Comparison of ENCODE assay signal across 9 mouse cellular contexts in genomic region chr9:50333413-50333812, GRCm38 (mm10). TPM values are rescaled to one million over a fixed set of nuclear protein-coding genes. Genes with fewer than 3 reads are reported as not detected.
A peak's percentile ranks its signal among the peaks of the same experiment; 100 is the strongest.
DNase-seq lines count a peak whose midpoint lies in the region; ATAC-seq and TF ChIP-seq lines count a peak whose summit lies in the region.
"Had no signal": no experiment of that assay in that cellular context is flagged by ENCODE, and none has a peak within 500 bp of the region (broad histone marks: within the 10 kb centered on the region; RNA-seq: fewer than 3 reads in every experiment).

No protein-coding gene starts in this region.

- intact Hi-C loops in heart, postnatal 36 days (cut with DNase I): loop anchor here (1.0 to 5.0 kb wide), 3 partner anchors 105 to 1166 kb away; no protein-coding TSS in a partner anchor

- no peak for TF ChIP-seq EP300 in CH12.LX (IDR thresholded peaks at IDR 0.05; ENCODE audit: low read length)

- H3K27ac ChIP-seq in CH12.LX (ENCODE audit: insufficient read depth, low read depth): no peak overlapping the region
- H3K27ac ChIP-seq: macrophage had no signal

- DNase-seq in gastrocnemius, postnatal 10 days: peak; percentile 29
- DNase-seq in gastrocnemius, adult 18-20 months (ENCODE audit: low spot score): no peak
- peak; percentile 77 for DNase-seq in CH12.LX (ENCODE audit: extremely low read depth)
- peak; percentile 15 for DNase-seq in c-Kit-positive CD71-positive TER-119-positive erythroid progenitor cells, embryonic 14.5 days (ENCODE audit: low spot score)
- DNase-seq in heart, postnatal 36 days: peak; percentile 5 to 28
- DNase-seq in layer of hippocampus, adult 9-10 months (ENCODE audit: low spot score): peak; percentile 13
- DNase-seq in thymus, postnatal 10 days (ENCODE audit: low spot score in 2 of 2): peak; percentile 9 to 49

- ATAC-seq in megakaryocyte, adult 5-6 weeks (ENCODE audit: poor library complexity, severe bottlenecking): peak; percentile 93

- TF ChIP-seq POLR2A in CH12.LX (IDR thresholded peaks at IDR 0.05; ENCODE audit: low read depth, low read length): no peak

- no peaks in the 10 kb centered on the region for H3K36me3 ChIP-seq in CH12.LX (replicated peaks in 1 of 2; ENCODE audit: control insufficient read depth in 1 of 2, insufficient read depth in 1 of 2, low read length in 1 of 2)

- in situ Hi-C loops in CH12.LX (cut with MboI; ENCODE audit: low pct_ligation_motif_present, low pct_unique_long_range_greater_than_20kb, low sequenced_read_pairs): loop anchor here (10.0 kb wide), 2 partner anchors 101 to 191 kb away; partner anchors contain the start of gene Pts

- dilution Hi-C loops in CH12.LX (cut with MboI; ENCODE audit: extremely low pct_ligation_motif_present, extremely low pct_unique_long_range_greater_than_20kb, low sequenced_read_pairs): no loop called here

- H3K79me2 ChIP-seq in CH12.LX (replicated peaks; ENCODE audit: control insufficient read depth, extremely low read depth, insufficient read depth, poor library complexity, severe bottlenecking): no peaks in the 10 kb centered on the region

- H3K4me1 ChIP-seq in CH12.LX (ENCODE audit: control insufficient read depth in 1 of 2, insufficient read depth in 2 of 2): peaks cover 0 to 16% of the 10 kb centered on the region in 2 experiments; a peak in 2 of 4 replicates

- peak; percentile 85 for TF ChIP-seq CTCF in CH12.LX (conservative IDR thresholded peaks at IDR 0.05 in 1 of 2, IDR thresholded peaks at IDR 0.05 in 1 of 2; ENCODE audit: low read depth in 2 of 2, low read length in 2 of 2)

- no peaks in the 10 kb centered on the region for H3K27me3 ChIP-seq in CH12.LX (replicated peaks)

- TF ChIP-seq RAD21 in CH12.LX (IDR thresholded peaks at IDR 0.05; ENCODE audit: low read depth, low read length): peak; percentile 55

- no peaks in the 10 kb centered on the region for H3K9me3 ChIP-seq in CH12.LX (replicated peaks; ENCODE audit: low read length)

- H3K9ac ChIP-seq in CH12.LX (ENCODE audit: insufficient read depth, low read depth): no peak overlapping the region

- no peak overlapping the region for H3K4me3 ChIP-seq in CH12.LX (replicated peaks in 1 of 3; ENCODE audit: low read depth in 2 of 3, low read length in 2 of 3, poor library complexity in 1 of 3)

- H3K4me2 ChIP-seq in CH12.LX (ENCODE audit: insufficient read depth, low read depth, poor library complexity, severe bottlenecking): peak overlapping the region; percentile 15; the same call in 1 of the 2 replicates

TF ChIP-seq in CH12.LX, 34 proteins besides CTCF, POLR2A, EP300 and RAD21:
- TF ChIP-seq TBP (conservative IDR thresholded peaks at IDR 0.05; ENCODE audit: low read depth, low read length) (no peak), BHLHE40 (IDR thresholded peaks at IDR 0.05; ENCODE audit: low read depth, low read length) (no peak), USF2 (conservative IDR thresholded peaks at IDR 0.05; ENCODE audit: low read depth, low read length) (no peak), GABPA (IDR thresholded peaks at IDR 0.05; ENCODE audit: insufficient replicate concordance, low read depth, low read length) (no peak), CHD1 (IDR thresholded peaks at IDR 0.05; ENCODE audit: low read depth, low read length) (no peak), ZNF384 (IDR thresholded peaks at IDR 0.05; ENCODE audit: low read depth, low read length) (no peak), UBTF (IDR thresholded peaks at IDR 0.05; ENCODE audit: low read depth, low read length) (no peak), ELF1 (IDR thresholded peaks at IDR 0.05; ENCODE audit: low read depth, low read length) (no peak), ZKSCAN1 (IDR thresholded peaks at IDR 0.05; ENCODE audit: borderline replicate concordance, low read depth, low read length) (no peak), KAT2A (IDR thresholded peaks at IDR 0.05; ENCODE audit: insufficient replicate concordance, low read length) (no peak), SIN3A (IDR thresholded peaks at IDR 0.05; ENCODE audit: low read length) (no peak), HCFC1 (IDR thresholded peaks at IDR 0.05; ENCODE audit: low read depth, low read length) (no peak), MAZ (IDR thresholded peaks at IDR 0.05; ENCODE audit: low read depth, low read length) (peak; percentile 71; the same call in 1 of the 2 replicates), SMC3 (IDR thresholded peaks at IDR 0.05; ENCODE audit: low read depth, low read length) (peak; percentile 90), MEF2A (IDR thresholded peaks at IDR 0.05; ENCODE audit: borderline replicate concordance, low read depth, low read length) (no peak), USF1 (IDR thresholded peaks at IDR 0.05; ENCODE audit: low read depth, low read length) (no peak), MAFK (IDR thresholded peaks at IDR 0.05; ENCODE audit: insufficient replicate concordance, low read length) (no peak), MYC (IDR thresholded peaks at IDR 0.05; ENCODE audit: low read depth, low read length) (no peak), ZC3H11A (IDR thresholded peaks at IDR 0.05; ENCODE audit: low read depth, low read length) (0 out of 2 replicates have a peak, but pooled peaks have one; percentile 7), RCOR1 (conservative IDR thresholded peaks at IDR 0.05; ENCODE audit: low read depth, low read length) (no peak), JUN (IDR thresholded peaks at IDR 0.05; ENCODE audit: insufficient read depth, low read depth, low read length) (no peak)
TF ChIP-seq in CH12.LX: peak in this region for 3.

RNA-seq across cellular contexts. Expression of gene Rpl10-ps3, which starts 11.4 kb away (rescaled TPM):
- 100 to 1,000 TPM; 606 to 671 TPM for total RNA-seq in gastrocnemius, postnatal 10 days (2021)
- 100 to 1,000 TPM; 524 TPM for total RNA-seq in gastrocnemius, adult 18-20 months (2021)
- 245 and 373 TPM in 2 replicates for total RNA-seq in CH12.LX (2012; rRNA removed)
- total RNA-seq in CH12.LX (2014; rRNA removed): 1,294 and 1,369 TPM in 2 replicates
- polyA plus RNA-seq in CH12.LX (2012; ENCODE audit: insufficient read length, low read depth): 2,015 and 2,259 TPM in 2 replicates
- total RNA-seq in heart, postnatal 36 days (2021): 100 to 1,000 TPM; 420 to 495 TPM
- 1,226 and 1,246 TPM in 2 replicates for total RNA-seq in megakaryocyte, adult 5-6 weeks (2015)
- total RNA-seq in megakaryocyte, adult 5-6 weeks (2017): 95.0 and 249 TPM in 2 replicates
